Mouse (Mus musculus) forebrain, embryonic 13.5 days (tissue): Measurements from ENCODE around the gene Ovol1. TPM values are rescaled to one million over a fixed set of nuclear protein-coding genes. Genes with fewer than 3 reads are reported as not detected.
A peak's percentile ranks its signal among the peaks of the same experiment; 100 is the strongest.

Source experiments
- ATAC-seq: fragments of 200-750 bp; cut with Nextera tagmentation; 2 replicates; pipeline ENCODE4 v1.8.0; 2017
- H3K27ac ChIP-seq: fragments of 300-500 bp; sonication (generic); 2 replicates; pipeline ENCODE4 v1.5.1; 2015; ENCODE audit warnings: inconsistent platforms, mild to moderate bottlenecking, moderate library complexity
- H3K27me3 ChIP-seq: fragments of 300-500 bp; sonication (generic); 2 replicates; pipeline ENCODE4 v1.6.1; 2015; ENCODE audit warnings: mild to moderate bottlenecking, inconsistent platforms
- H3K36me3 ChIP-seq: fragments of 300-500 bp; sonication (generic); 2 replicates; pipeline ENCODE4 v1.6.1; 2015; ENCODE audit warnings: mild to moderate bottlenecking, inconsistent platforms; ENCODE audit not compliant: poor library complexity, severe bottlenecking
- H3K4me1 ChIP-seq: fragments of 300-500 bp; sonication (generic); 2 replicates; pipeline ENCODE4 v1.6.1; 2015; ENCODE audit warnings: inconsistent platforms
- H3K4me2 ChIP-seq: fragments of 300-500 bp; sonication (generic); 2 replicates; pipeline ENCODE4 v1.6.1; 2015; ENCODE audit warnings: inconsistent platforms, mild to moderate bottlenecking, moderate library complexity
- H3K4me3 ChIP-seq: fragments of 300-500 bp; sonication (generic); 2 replicates; pipeline ENCODE4 v1.5.1; 2015; ENCODE audit warnings: mild to moderate bottlenecking, inconsistent platforms
- H3K9ac ChIP-seq: fragments of 300-500 bp; sonication (generic); 2 replicates; pipeline ENCODE4 v1.6.1; 2015; ENCODE audit warnings: mild to moderate bottlenecking, inconsistent platforms
- H3K9me3 ChIP-seq: fragments of 300-500 bp; sonication (generic); replicated peaks from 2 replicates; pipeline ENCODE4 v1.6.1; 2016; ENCODE audit warnings: inconsistent platforms
- WGBS: fragments of 180-500 bp; shearing (Covaris S2); methylation state at CpG from one replicate; pipeline ENCODE4 v1.1.7; 2015; 5-methylcytosine and 5-hydroxymethylcytosine counted together
- polyA plus RNA-seq: library from polyadenylated mRNA; unstranded; fragments of >200 nt; fragmentation: Nextera tagmentation; extraction: Ambion mirVana; gene quantifications from 2 replicates; pipeline ENCODE4 v1.2.1, GENCODE M21; 2015

Ovol1 gene
- polyA plus RNA-seq, 1 experiment from 2014 or later: 0.06 TPM

DNA sequence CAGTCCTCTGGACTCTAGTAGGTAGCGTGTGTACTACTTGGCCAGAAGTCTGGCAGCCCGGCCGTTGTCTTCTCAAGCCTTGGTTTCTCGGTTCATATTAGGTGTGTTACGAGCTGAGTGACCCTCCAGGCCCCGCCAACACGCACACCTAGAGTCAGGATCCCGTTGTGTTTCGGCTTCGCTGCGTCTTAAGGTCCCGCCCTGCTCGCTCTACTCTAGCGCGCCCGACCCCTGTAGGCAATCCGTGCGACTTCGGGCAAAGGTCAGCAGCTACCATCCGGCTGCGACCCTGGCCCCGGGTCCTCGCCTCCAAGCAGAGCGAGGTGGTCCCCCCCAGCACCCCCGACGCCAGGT is 6.7 kb upstream of the Ovol1 start:
- H3K9me3 ChIP-seq: no peaks in the 10 kb centered on the region
- peak overlapping the region; percentile 84; the same call in 1 of the 2 replicates for H3K27ac ChIP-seq
- peak overlapping the region; percentile 91 for H3K4me2 ChIP-seq
- H3K4me1 ChIP-seq: peaks cover 17% of the 10 kb centered on the region
- ATAC-seq: peak; percentile 49; the same call in 1 of the 2 replicates
- 2% methylated on average over 26 of the region's 26 CpGs for WGBS
- peaks cover 43% of the 10 kb centered on the region for H3K27me3 ChIP-seq
- peak overlapping the region; percentile 75 for H3K4me3 ChIP-seq
- H3K9ac ChIP-seq: peak overlapping the region; percentile 78
- H3K36me3 ChIP-seq: 0 out of 2 replicates have a peak, but pooled peaks cover 8% of the 10 kb centered on the region

DNA sequence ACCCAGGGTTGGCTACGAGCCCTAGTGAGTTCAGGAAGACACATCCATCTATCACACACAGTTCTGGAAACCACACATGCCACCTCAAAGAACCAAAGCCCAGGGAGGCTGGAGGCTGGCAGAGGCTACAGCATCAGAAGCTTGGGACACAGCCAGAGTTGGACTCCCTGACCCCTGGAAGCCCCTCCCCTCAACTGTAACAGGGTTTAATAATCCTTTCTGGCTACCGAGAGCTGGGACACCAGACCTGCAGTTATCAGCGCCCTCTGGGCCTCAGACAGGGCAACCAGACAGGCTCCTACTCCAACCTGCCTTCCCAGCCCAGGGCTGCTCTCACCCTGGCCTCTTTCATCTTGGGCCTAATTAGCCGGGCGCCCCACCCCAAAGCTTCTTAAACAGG is 5.9 kb upstream of the Ovol1 start:
- Histone ChIP-seq H3K4me1 (peaks cover 17% of the 10 kb centered on the region), H3K4me2 (no peak overlapping the region), H3K9me3 (no peaks in the 10 kb centered on the region), H3K27ac (no peak overlapping the region), H3K36me3 (0 out of 2 replicates have a peak, but pooled peaks cover 8% of the 10 kb centered on the region), H3K9ac (no peak overlapping the region), H3K4me3 (no peak overlapping the region), H3K27me3 (peaks cover 51% of the 10 kb centered on the region)
- no peak for ATAC-seq
- 57% methylated on average over 5 of the region's 5 CpGs for WGBS

DNA sequence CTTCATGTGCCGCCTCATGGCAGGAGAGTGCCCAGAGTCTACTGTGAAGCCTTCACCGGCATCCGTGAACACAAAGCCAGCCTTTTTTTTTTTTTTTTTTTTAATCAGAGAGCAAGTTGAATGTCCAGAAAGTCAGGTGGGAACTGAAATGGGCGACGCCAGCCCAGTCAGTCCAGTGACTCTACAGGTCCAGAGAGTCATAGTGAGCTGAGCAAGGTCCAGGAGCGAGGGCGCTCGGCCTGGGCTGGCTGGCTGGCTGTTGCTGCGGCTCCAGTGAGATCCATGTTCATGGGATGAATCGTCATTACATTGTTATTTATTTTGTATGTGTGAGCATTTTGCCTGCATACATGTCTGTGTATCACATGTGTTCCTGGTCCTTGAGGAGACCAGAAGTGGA is 2.3 kb upstream of the Ovol1 start:
- H3K36me3 ChIP-seq: no peaks in the 10 kb centered on the region
- H3K4me2 ChIP-seq: no peak overlapping the region
- 90% methylated on average over 10 of the region's 10 CpGs for WGBS
- ATAC-seq: no peak
- H3K4me3 ChIP-seq: no peak overlapping the region
- peaks cover 86% of the 10 kb centered on the region for H3K27me3 ChIP-seq
- H3K9ac ChIP-seq: no peak overlapping the region
- H3K27ac ChIP-seq: no peak overlapping the region
- H3K4me1 ChIP-seq: peaks cover 21% of the 10 kb centered on the region
- H3K9me3 ChIP-seq: no peaks in the 10 kb centered on the region

DNA sequence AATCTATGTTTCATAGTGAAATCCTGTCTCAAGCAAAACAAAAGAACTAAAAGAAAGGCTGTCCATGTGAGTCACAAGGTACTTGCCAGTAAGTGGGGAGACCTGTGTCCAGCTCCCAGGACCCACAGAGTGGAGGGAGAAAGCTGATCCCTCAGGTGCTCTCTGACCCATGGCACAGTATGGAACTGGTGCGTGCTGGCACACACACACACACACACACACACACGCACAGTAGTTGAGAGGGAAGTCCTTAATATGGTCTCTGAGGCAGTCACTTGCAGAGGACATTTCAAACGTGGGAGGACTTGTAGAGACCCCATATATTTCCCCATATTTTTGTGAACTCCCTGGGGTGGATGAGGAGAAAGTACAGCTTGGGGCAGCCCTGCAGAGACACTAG is 1.4 kb upstream of the Ovol1 start:
- no peak overlapping the region for H3K4me2 ChIP-seq
- no peaks in the 10 kb centered on the region for H3K9me3 ChIP-seq
- 68% methylated on average over 3 of the region's 3 CpGs for WGBS
- no peak overlapping the region for H3K4me3 ChIP-seq
- no peak overlapping the region for H3K27ac ChIP-seq
- ATAC-seq: no peak
- H3K36me3 ChIP-seq: no peaks in the 10 kb centered on the region
- H3K9ac ChIP-seq: no peak overlapping the region
- peaks cover 16% of the 10 kb centered on the region for H3K4me1 ChIP-seq
- H3K27me3 ChIP-seq: peaks cover 94% of the 10 kb centered on the region

DNA sequence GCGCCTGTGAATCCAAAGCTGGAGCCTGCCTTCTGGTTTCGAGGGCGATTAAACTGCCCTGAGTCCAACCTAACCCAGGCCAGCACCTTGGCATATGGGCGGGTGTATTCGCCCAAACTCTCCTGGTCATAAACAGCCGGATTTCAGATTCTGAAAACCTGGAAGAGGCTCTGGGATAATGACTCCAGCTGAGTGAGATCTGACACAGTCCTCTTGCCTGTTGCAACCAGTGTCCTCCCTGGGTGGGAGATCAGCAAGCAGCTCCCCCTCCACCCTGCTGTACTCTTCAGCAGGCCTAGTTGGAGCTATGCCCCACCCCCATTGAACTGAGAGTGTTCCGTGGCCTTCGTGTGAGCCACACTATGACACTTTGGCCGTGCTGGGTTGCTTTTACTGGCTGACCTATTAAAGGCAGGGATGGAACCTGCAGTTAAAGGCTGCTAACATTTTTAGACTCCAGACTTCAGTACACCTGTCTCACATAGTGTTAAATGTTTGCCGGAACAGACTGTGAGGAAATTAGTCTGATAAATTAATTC is 875 bp upstream of the Ovol1 start:
- ATAC-seq: no peak
- no peak overlapping the region for H3K9ac ChIP-seq

DNA sequence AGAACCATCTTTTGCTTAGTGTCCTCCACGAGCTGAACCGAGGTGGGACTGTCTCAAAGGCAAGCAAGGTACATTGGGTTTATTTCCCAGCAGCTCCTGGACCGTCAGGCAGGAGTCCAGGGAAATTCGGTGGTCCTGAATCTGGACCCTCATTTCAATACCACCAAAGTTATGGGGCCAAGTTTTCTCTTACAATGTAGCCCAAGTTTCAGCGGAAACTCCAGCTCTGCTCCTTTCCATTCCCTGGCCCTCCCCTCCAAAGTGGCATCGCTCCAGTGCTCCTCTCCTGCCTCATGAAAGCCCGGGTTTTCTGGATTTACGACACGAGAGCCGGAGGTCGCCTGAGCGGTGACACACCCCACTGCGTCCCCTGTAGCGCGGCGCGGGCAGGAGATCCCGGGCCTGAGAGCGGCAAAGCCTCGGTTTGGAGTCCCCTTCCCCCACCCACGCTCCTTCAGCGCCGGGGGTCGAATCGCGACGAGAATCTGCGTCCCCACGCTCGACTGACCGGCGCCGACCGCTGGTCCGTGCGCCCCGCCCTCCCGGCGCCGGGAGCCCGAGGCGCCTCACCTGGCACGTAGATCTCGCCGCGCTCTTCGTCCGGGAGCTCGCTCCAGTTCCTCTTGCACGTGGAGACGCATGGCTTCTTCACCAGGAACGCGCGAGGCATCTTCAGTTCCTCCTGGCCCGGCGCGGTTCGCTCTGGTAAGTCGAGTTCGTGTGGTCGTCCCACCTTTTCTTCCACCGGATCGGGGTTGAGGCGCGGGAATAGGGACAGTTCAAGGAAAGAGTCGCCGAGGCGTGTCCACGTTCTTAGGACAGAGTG is 602 bp downstream of the Ovol1 start:
- under 1% methylated on average over 69 of the region's 69 CpGs for WGBS

More for the DNA sequence above, 875 bp upstream of the Ovol1 start:
- 17% methylated on average over 10 of the region's 10 CpGs for WGBS
- H3K9me3 ChIP-seq: no peaks in the 10 kb centered on the region
- H3K4me1 ChIP-seq: peaks cover 14% of the 10 kb centered on the region
- no peak overlapping the region for H3K27ac ChIP-seq
- peak overlapping the region; percentile 58; the same call in 1 of the 2 replicates for H3K4me2 ChIP-seq
- no peak overlapping the region for H3K4me3 ChIP-seq
- peaks cover 94% of the 10 kb centered on the region for H3K27me3 ChIP-seq
- H3K36me3 ChIP-seq: no peaks in the 10 kb centered on the region

DNA sequence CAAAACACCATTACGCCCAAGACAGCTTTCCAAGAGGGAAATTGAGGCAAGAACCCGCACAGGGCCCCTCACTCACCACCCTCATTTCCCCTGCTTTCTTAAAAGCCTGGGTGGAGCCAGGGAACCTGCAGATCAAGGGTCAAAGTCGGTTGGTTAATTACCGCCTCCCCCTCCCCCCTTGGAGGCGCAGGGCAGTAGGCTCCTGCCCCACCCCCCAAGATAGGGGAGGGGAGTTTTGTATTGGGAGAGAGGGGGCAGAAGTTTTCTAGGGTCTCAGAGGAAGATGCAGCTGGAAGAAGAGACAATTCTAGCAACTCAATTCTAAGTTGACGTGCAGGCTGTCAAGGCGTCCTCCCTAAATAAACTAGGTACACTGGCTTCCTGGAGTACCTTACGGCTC is 1.2 kb downstream of the Ovol1 start:
- ATAC-seq: no peak
- no peaks in the 10 kb centered on the region for H3K36me3 ChIP-seq
- WGBS: 17% methylated on average over 7 of the region's 8 CpGs
- H3K27me3 ChIP-seq: peaks cover 93% of the 10 kb centered on the region
- peaks cover 14% of the 10 kb centered on the region for H3K4me1 ChIP-seq
- no peaks in the 10 kb centered on the region for H3K9me3 ChIP-seq
- H3K4me3 ChIP-seq: 0 out of 2 replicates have a peak overlapping the region, but pooled peaks have one; percentile 4
- H3K9ac ChIP-seq: no peak overlapping the region
- no peak overlapping the region for H3K4me2 ChIP-seq
- H3K27ac ChIP-seq: no peak overlapping the region

More for the DNA sequence above, 602 bp downstream of the Ovol1 start:
- H3K27me3 ChIP-seq: peaks cover 94% of the 10 kb centered on the region
- no peak overlapping the region for H3K27ac ChIP-seq
- H3K36me3 ChIP-seq: no peaks in the 10 kb centered on the region
- peak overlapping the region; percentile 35 for H3K4me3 ChIP-seq
- H3K9ac ChIP-seq: peak overlapping the region; percentile 45; the same call in 1 of the 2 replicates
- no peak for ATAC-seq
- peaks cover 14% of the 10 kb centered on the region for H3K4me1 ChIP-seq
- no peaks in the 10 kb centered on the region for H3K9me3 ChIP-seq
- H3K4me2 ChIP-seq: peak overlapping the region; percentile 58

DNA sequence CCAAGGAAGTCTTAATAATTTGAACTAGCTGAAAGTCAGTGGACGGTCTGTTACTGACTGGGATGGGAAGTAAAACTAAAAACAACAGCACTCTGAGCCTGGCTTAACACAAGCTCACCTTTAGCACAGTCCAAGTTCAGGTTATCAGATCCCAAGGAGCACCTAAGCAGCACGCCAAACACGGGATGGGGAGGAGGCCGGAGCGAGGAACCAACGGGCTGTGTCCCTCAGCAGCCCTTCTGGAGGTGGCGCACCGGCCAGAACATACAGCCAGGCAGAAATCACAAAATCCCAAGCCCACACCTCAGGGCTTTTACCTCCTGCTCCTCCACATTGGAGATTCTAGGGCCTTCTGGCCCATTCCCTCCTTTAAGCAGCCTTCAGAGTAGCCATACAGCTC is 1.7 kb downstream of the Ovol1 start:
- Histone ChIP-seq H3K27me3 (peaks cover 93% of the 10 kb centered on the region), H3K4me2 (no peak overlapping the region), H3K36me3 (no peaks in the 10 kb centered on the region), H3K9me3 (no peaks in the 10 kb centered on the region), H3K27ac (no peak overlapping the region), H3K4me1 (peaks cover 14% of the 10 kb centered on the region), H3K9ac (no peak overlapping the region), H3K4me3 (0 out of 2 replicates have a peak overlapping the region, but pooled peaks have one; percentile 4)
- ATAC-seq: no peak
- 63% methylated on average over 8 of the region's 8 CpGs for WGBS

DNA sequence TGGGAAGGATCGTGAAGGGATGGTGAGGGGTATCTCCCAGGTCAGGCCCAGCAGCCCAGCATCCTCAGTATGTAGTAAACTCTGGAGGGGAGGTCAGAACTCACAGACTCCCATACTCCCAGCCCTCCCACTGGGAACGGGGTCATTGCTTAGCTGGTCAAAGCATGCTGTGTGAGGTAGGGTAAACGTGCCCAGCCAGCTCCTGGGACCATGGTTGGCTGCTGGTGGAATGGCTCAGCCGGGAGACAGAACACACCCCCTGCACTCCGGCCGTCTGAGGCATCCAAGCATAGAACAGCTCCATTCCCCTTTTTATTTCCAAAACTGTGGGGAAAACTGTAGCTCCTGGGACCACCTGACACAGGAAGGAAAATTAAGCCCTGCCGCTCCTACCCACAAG is 2.3 kb downstream of the Ovol1 start:
- Histone ChIP-seq H3K27ac (no peak overlapping the region), H3K9me3 (no peaks in the 10 kb centered on the region), H3K4me3 (no peak overlapping the region), H3K9ac (no peak overlapping the region), H3K36me3 (no peaks in the 10 kb centered on the region), H3K27me3 (peaks cover 87% of the 10 kb centered on the region), H3K4me2 (no peak overlapping the region), H3K4me1 (peaks cover 14% of the 10 kb centered on the region)
- 50% methylated on average over 7 of the region's 7 CpGs for WGBS
- no peak for ATAC-seq

DNA sequence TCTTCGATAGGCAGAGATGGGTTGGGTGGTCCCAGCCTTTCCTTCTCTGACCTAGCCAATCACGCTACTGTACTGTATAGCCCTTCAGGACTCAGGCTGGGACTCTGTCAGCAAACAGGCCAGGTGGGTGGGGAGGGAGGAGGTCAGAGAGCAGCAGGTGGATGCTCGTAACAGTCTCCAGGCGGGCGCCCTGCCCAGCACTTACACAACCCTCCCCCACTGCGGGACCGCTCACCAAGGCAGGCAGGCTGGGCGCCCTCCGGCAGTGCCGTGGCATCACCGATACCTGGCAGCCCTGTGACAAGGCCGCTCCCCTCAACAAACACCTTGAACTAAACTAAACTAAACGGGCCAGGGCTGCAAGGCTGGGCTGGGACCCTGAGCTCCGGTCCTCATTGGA is 6.2 kb downstream of the Ovol1 start:
- ATAC-seq: no peak

DNA sequence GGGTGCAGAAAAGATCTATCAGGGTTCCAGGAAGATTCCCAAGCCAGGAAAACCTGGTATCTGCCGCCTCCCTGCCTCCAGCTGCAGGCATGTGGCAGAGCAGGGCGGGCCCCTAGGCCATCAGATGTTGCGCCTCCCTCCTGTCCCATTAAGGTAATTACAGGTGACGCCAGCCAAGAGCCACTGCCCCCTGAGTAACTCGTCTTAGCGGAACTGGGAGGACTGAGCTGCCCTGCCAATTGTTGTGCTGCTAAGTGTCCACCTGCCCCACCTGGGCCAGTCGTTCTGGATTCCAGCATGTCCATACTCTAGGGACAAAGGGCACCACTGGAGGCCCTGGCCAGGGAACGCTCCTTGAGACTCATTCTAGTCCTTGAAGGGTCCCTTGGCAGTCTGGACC is 6.6 kb downstream of the Ovol1 start:
- no peaks in the 10 kb centered on the region for H3K36me3 ChIP-seq
- no peak overlapping the region for H3K4me3 ChIP-seq
- H3K4me2 ChIP-seq: no peak overlapping the region
- peaks cover 43% of the 10 kb centered on the region for H3K27me3 ChIP-seq
- H3K4me1 ChIP-seq: no peaks in the 10 kb centered on the region
- ATAC-seq: no peak
- no peak overlapping the region; the same call in 1 of the 2 replicates for H3K9ac ChIP-seq
- WGBS: 46% methylated on average over 8 of the region's 8 CpGs
- no peak overlapping the region for H3K27ac ChIP-seq
- no peaks in the 10 kb centered on the region for H3K9me3 ChIP-seq

More for the DNA sequence above, 6.2 kb downstream of the Ovol1 start:
- Histone ChIP-seq H3K4me3 (no peak overlapping the region), H3K27ac (no peak overlapping the region), H3K4me1 (no peaks in the 10 kb centered on the region), H3K9me3 (no peaks in the 10 kb centered on the region), H3K9ac (no peak overlapping the region), H3K36me3 (no peaks in the 10 kb centered on the region), H3K4me2 (no peak overlapping the region), H3K27me3 (peaks cover 47% of the 10 kb centered on the region)
- 77% methylated on average over 14 of the region's 14 CpGs for WGBS

DNA sequence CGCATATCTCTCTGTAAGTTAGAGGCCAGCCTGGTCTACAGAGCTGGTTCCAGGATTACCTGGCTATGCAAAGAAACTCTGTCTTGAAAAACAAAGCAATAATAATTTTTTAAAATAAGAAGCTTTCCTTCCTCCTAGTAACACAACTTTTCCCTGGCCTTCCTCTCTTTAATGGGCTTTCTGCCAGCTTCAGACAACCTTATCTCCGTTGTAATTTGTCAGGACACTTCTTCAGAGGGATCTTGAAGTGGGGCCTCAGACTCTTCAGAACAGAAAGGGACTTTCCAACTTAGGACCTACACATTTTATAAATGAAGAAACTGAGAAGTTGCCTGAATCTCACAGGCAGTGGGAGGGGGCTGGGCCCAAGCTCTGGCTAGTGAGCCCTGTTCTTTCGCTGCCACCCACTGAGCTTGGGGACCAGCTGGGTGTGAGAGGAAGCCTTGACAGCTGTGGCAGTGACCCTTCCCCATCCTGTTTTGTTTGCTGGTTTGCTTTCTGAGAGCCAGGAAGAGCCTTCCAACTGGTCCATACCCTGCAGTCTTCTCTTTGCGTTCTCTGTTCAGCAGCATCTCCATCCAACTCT is 12.9 kb downstream of the Ovol1 start:
- H3K27ac ChIP-seq: no peak overlapping the region
- no peaks in the 10 kb centered on the region for H3K27me3 ChIP-seq
- H3K4me2 ChIP-seq: no peak overlapping the region
- ATAC-seq: no peak
- no peaks in the 10 kb centered on the region for H3K9me3 ChIP-seq
- H3K9ac ChIP-seq: no peak overlapping the region
- no peaks in the 10 kb centered on the region for H3K36me3 ChIP-seq
- 77% methylated on average over 4 of the region's 4 CpGs for WGBS
- no peaks in the 10 kb centered on the region for H3K4me1 ChIP-seq
- H3K4me3 ChIP-seq: no peak overlapping the region
